In the genomic region with DNA sequence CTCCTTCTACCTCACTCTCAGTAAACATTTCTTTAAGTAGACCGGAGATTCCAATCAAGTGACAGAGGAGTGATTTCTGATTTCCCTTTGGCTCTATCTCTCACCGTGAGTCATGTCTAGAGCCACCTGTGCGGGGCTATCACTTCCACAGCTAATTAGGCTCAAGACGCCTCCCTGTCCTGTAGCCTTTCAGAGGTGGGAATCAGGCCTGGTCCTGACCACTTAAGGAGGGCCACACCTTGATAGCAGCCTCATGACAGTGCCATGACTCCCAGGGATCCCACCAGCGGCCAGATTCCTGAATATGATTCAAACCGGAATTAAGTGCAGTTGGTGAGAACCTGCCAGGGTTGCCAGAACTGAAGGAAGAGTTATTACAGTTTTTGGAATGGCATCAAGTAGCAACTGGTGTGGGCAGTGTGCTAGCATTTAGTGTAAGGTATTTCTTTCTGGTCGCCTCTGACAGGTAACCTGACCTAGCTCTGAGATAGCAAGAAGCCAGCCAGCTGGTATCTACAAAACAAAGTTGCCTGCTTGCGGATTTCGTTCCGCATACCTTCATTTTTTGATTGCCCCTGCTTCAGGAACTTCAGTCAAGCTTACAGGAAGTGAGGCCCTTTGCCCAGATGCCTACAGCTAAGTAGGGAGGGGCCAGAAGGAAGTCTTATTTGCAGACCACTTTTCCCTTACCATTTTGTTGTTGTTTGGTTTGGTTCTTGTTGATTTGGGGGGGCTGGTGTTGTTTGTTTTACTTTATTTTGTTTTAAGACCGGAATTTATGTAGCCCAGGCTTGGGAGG, we compare ENCODE assay signal across 16 mouse cellular contexts. TPM values are rescaled to one million over a fixed set of nuclear protein-coding genes. Genes with fewer than 3 reads are reported as not detected.
DNase-seq lines count a peak whose midpoint lies in the region; ATAC-seq and TF ChIP-seq lines count a peak whose summit lies in the region.
"Had no signal": no experiment of that assay in that cellular context is flagged by ENCODE, and none has a peak within 500 bp of the region (broad histone marks: within the 10 kb centered on the region; RNA-seq: fewer than 3 reads in every experiment).

No protein-coding gene starts in this region.

- H3K9me3 ChIP-seq in kidney, embryonic 16.5 days (ENCODE audit: low read length): no peaks in the 10 kb centered on the region
- no peaks in the 10 kb centered on the region for H3K9me3 ChIP-seq in kidney, embryonic 14.5 days (ENCODE audit: control insufficient read depth, low read length)
- no peaks in the 10 kb centered on the region for H3K9me3 ChIP-seq in heart, embryonic 16.5 days (replicated peaks; ENCODE audit: control insufficient read depth, low read length)
- no peaks in the 10 kb centered on the region for H3K9me3 ChIP-seq in forebrain, embryonic 12.5 days
- H3K9me3 ChIP-seq: limb, embryonic 12.5 days had no signal

- H3K36me3 ChIP-seq in kidney, embryonic 16.5 days (ENCODE audit: insufficient read depth, low read length): no peaks in the 10 kb centered on the region
- no peaks in the 10 kb centered on the region for H3K36me3 ChIP-seq in kidney, embryonic 14.5 days (ENCODE audit: control insufficient read depth, insufficient read depth, low read length)
- H3K36me3 ChIP-seq in C2C12 (ENCODE audit: control insufficient read depth, insufficient read depth): no peaks in the 10 kb centered on the region
- H3K36me3 ChIP-seq in heart, embryonic 16.5 days (ENCODE audit: control insufficient read depth, insufficient read depth): no peaks in the 10 kb centered on the region
- H3K36me3 ChIP-seq in forebrain, embryonic 12.5 days (replicated peaks): no peaks in the 10 kb centered on the region; the same call in 1 of the 2 replicates

- no peak overlapping the region for H3ac ChIP-seq in C2C12 (ENCODE audit: control insufficient read depth, insufficient read length, low read depth)

- no peaks in the 10 kb centered on the region for H3K27me3 ChIP-seq in kidney, embryonic 16.5 days (ENCODE audit: insufficient read depth, low read length)
- no peaks in the 10 kb centered on the region for H3K27me3 ChIP-seq in kidney, embryonic 14.5 days (ENCODE audit: control insufficient read depth, insufficient read depth, low read length)
- no peaks in the 10 kb centered on the region for H3K27me3 ChIP-seq in C2C12 (ENCODE audit: control insufficient read depth, insufficient read depth, insufficient read length)
- no peaks in the 10 kb centered on the region for H3K27me3 ChIP-seq in heart, embryonic 16.5 days (ENCODE audit: control insufficient read depth, insufficient read depth, low read length)
- H3K27me3 ChIP-seq in forebrain, embryonic 12.5 days: no peaks in the 10 kb centered on the region
- H3K27me3 ChIP-seq: limb, embryonic 12.5 days had no signal

- peak overlapping the region; percentile 61 for H3K27ac ChIP-seq in gastrocnemius, adult 2 months
- peak overlapping the region; percentile 56 for H3K27ac ChIP-seq in kidney, embryonic 16.5 days (ENCODE audit: low read length)
- no peak overlapping the region for H3K27ac ChIP-seq in kidney, embryonic 14.5 days (ENCODE audit: low read depth, low read length)
- H3K27ac ChIP-seq in heart, embryonic 16.5 days (ENCODE audit: low read length): peak overlapping the region; percentile 76
- H3K27ac ChIP-seq in forebrain, embryonic 12.5 days: no peak overlapping the region
- H3K27ac ChIP-seq: limb, embryonic 12.5 days had no signal

- H3K4me2 ChIP-seq in kidney, embryonic 16.5 days (replicated peaks; ENCODE audit: low read depth, low read length): no peak overlapping the region
- H3K4me2 ChIP-seq in kidney, embryonic 14.5 days (replicated peaks; ENCODE audit: low read depth, low read length): no peak overlapping the region
- H3K4me2 ChIP-seq in heart, embryonic 16.5 days (ENCODE audit: low read depth, low read length): no peak overlapping the region
- no peak overlapping the region for H3K4me2 ChIP-seq in forebrain, embryonic 12.5 days
- H3K4me2 ChIP-seq: limb, embryonic 12.5 days; lung, embryonic 14.5 days had no signal

- no peak for DNase-seq in gastrocnemius, adult 2 months
- no peak for DNase-seq in gastrocnemius, adult 18-20 months (ENCODE audit: low spot score)
- DNase-seq in spleen, postnatal 10 days (ENCODE audit: low spot score in 2 of 2): no peak
- DNase-seq: cerebellum, adult 9-11 months; forebrain, postnatal 0 days; layer of hippocampus, adult 9-11 months; lung, embryonic 14.5 days; right cerebral cortex, postnatal 4 days had no signal

- H3K4me3 ChIP-seq in gastrocnemius, adult 2 months: no peak overlapping the region
- H3K4me3 ChIP-seq in kidney, embryonic 16.5 days (ENCODE audit: low read length): no peak overlapping the region
- H3K4me3 ChIP-seq in kidney, embryonic 14.5 days (ENCODE audit: low read length): no peak overlapping the region
- H3K4me3 ChIP-seq in C2C12 (ENCODE audit: insufficient read depth, poor library complexity, severe bottlenecking): no peak overlapping the region
- H3K4me3 ChIP-seq in heart, embryonic 16.5 days (ENCODE audit: low read length): no peak overlapping the region
- no peak overlapping the region for H3K4me3 ChIP-seq in forebrain, embryonic 12.5 days (replicated peaks)
- H3K4me3 ChIP-seq: limb, embryonic 12.5 days had no signal

- intact Hi-C loops in gastrocnemius, adult 2 months (cut with DNase I): no loop called here

- WGBS in kidney, embryonic 16.5 days: 53% methylated on average over 11 of the region's 11 CpGs
- WGBS in kidney, embryonic 14.5 days: 43% methylated on average over 11 of the region's 11 CpGs
- 62% methylated on average over 11 of the region's 11 CpGs for WGBS in heart, embryonic 16.5 days
- 70% methylated on average over 11 of the region's 11 CpGs for WGBS in forebrain, embryonic 12.5 days

- H3K79me2 ChIP-seq in C2C12 (ENCODE audit: control insufficient read depth, insufficient read depth): peaks cover 14% of the 10 kb centered on the region

- peaks cover 33% of the 10 kb centered on the region for H3K4me1 ChIP-seq in kidney, embryonic 16.5 days (ENCODE audit: insufficient read depth, low read length)
- H3K4me1 ChIP-seq in kidney, embryonic 14.5 days (ENCODE audit: control insufficient read depth, insufficient read depth, low read length): peaks cover 27% of the 10 kb centered on the region; the same call in 1 of the 2 replicates
- H3K4me1 ChIP-seq in heart, embryonic 16.5 days (ENCODE audit: control insufficient read depth, insufficient read depth, low read length): peaks cover 13% of the 10 kb centered on the region
- peaks cover 42% of the 10 kb centered on the region for H3K4me1 ChIP-seq in forebrain, embryonic 12.5 days

- H3K79me3 ChIP-seq in C2C12 (ENCODE audit: low read depth): peaks cover 1% of the 10 kb centered on the region

- no peak for ATAC-seq in kidney, embryonic 16.5 days (ENCODE audit: low FRiP score, low TSS enrichment)
- ATAC-seq in kidney, embryonic 14.5 days (ENCODE audit: low FRiP score, low TSS enrichment): no peak
- ATAC-seq in heart, embryonic 16.5 days (replicated peaks; ENCODE audit: extremely low read depth, insufficient read depth, low FRiP score): no peak
- ATAC-seq in forebrain, embryonic 12.5 days (ENCODE audit: low FRiP score): no peak
- ATAC-seq: forebrain, postnatal 0 days; inflammation-experienced regulatory T-cells, adult 6 months; midbrain, embryonic 16.5 days had no signal

- TF ChIP-seq CTCF in gastrocnemius, adult 2 months (IDR thresholded peaks at IDR 0.05): no peak
- TF ChIP-seq CTCF in C2C12 (IDR thresholded peaks at IDR 0.05; ENCODE audit: control insufficient read depth, insufficient read depth, insufficient read length): no peak

- H3K9ac ChIP-seq in kidney, embryonic 16.5 days (replicated peaks; ENCODE audit: low read length): no peak overlapping the region
- H3K9ac ChIP-seq in kidney, embryonic 14.5 days (ENCODE audit: low read depth, low read length): no peak overlapping the region
- H3K9ac ChIP-seq in heart, embryonic 16.5 days (ENCODE audit: low read length): no peak overlapping the region
- H3K9ac ChIP-seq in forebrain, embryonic 12.5 days: no peak overlapping the region
- H3K9ac ChIP-seq: forebrain, postnatal 0 days; limb, embryonic 12.5 days; lung, embryonic 14.5 days had no signal

TF ChIP-seq in C2C12, 6 proteins besides CTCF, POLR2A, EP300 and RAD21:
- TF ChIP-seq CEBPB (IDR thresholded peaks at IDR 0.05; ENCODE audit: low read depth) (no peak), MYOD1 (IDR thresholded peaks at IDR 0.05; ENCODE audit: control insufficient read depth, insufficient read length, low read depth) (peak; percentile 91), MYOG (IDR thresholded peaks at IDR 0.05; ENCODE audit: control insufficient read depth, extremely low read depth, insufficient read length) (no peak)

RNA-seq across cellular contexts. Expression of a gene that starts 53.9 kb away (rescaled TPM):
- 1 to 10 TPM; 1.4 to 3.0 TPM for total RNA-seq in gastrocnemius, adult 2 months (2021)
- total RNA-seq in gastrocnemius, adult 18-20 months (2021): 1 to 10 TPM; 1.2 to 2.1 TPM
- 17.0 and 19.6 TPM in 2 replicates for polyA plus RNA-seq in kidney, embryonic 16.5 days (2015; fragmentation: Nextera tagmentation; extraction: Ambion mirVana)
- polyA plus RNA-seq in kidney, embryonic 14.5 days (2014; fragmentation: Nextera tagmentation; extraction: Ambion mirVana): 12.1 and 24.0 TPM in 2 replicates
- 1.9 TPM for polyA plus RNA-seq in C2C12 (2012; fragmentation: generic; extraction: Trizol)
- 9.0 and 9.1 TPM in 2 replicates for polyA plus RNA-seq in heart, embryonic 16.5 days (2015; fragmentation: Nextera tagmentation; extraction: Ambion mirVana)
- 56.2 and 58.4 TPM in 2 replicates for polyA plus RNA-seq in forebrain, embryonic 12.5 days (2016; fragmentation: Nextera tagmentation; extraction: Ambion mirVana)

Comparison
In these comparisons a context has a peak if more than half of its experiments do, and no peak if none do; other contexts are left out.
1. H3K27ac ChIP-seq: peak in gastrocnemius, adult 2 months (single experiment), kidney, embryonic 16.5 days (single experiment) and heart, embryonic 16.5 days (single experiment); none in kidney, embryonic 14.5 days (single experiment) and forebrain, embryonic 12.5 days (single experiment).